Mouse (Mus musculus): ENCODE measurements around the gene Rnaseh2a. TPM values are rescaled to one million over a fixed set of nuclear protein-coding genes. Genes with fewer than 3 reads are reported as not detected.

The Rnaseh2a gene
- polyA plus RNA-seq (2014; fragmentation: Illumina TruSeq; extraction: RNeasy Lipid Tissue Mini Kit (QIAGEN cat#74804); ENCODE audit: low replicate concordance): 1.1 TPM

DNA sequence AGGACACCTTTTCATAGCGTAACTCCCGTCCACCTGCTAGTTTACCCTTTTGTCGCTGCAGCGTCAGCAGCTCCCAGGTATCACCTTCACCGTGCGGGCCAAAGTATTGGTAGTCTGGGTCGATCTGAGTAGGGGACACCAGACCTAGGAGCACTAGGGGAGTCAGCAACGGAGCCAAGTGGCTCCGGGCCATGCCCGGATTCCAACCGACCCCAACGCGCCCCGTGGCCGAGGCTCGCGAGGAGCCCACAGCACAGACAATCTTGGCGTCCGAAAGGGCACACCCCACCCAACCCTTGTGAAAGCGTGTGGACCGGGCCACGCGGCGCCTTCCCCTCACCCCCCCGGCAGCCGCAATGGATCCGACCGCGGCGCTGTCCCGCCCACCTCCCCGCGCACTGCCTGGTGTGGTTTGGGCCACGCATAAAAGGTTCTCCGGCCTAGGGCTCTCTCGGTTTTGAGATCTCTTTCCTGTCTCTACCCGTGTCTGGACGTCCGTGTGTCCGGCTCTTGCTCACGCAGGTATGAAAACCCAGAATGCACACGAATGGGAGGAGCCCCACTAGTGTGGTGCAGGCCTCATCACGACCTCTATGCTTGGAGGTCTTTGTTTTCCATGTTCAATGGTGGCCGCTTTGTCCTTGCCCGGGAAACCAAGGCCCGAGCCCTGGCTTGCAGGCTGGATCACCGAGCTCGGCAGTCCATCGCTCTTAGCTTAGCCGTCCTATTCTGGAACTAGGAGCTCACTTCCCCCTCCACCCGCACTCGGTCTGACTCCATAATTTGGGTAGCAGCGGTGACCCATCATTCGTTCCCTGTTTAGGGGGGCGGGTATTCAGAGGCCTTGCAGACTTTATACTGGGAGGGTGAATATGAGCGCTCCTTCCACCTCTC, at the start of gene Rnaseh2a, which contains the start of the genes Gm49661 and Prdx2:
Gene Rnaseh2a (minus strand): TSS at position 527 of the 894 bp plus-strand sequence.
Gene Gm49661 (minus strand): TSS at position 193 of the 894 bp plus-strand sequence.
Gene Prdx2 (plus strand): TSS at position 347 of the 894 bp plus-strand sequence.

DNA sequence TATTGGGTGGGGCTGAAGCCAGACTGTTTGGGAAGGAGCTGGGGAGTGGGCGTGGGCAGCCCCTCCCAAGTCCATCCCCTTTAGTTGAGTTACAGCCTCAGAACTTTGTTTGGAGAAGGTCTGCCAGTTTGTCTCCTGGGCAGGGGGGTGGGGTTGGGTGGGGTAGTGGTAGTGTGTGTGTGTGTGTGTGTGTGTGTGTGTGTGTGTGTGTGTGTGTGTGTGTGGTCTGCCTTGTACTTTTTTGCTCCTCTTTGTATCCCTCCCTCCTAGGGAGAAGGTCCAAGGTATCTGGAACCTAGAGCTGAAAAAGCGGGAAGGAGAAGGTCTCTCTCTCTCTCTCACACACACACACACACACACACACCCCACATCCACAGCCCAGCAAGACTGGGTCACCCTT, 44.9 kb upstream of the Rnaseh2a start, which contains the start of gene Best2:
Gene Best2 (minus strand): TSS at position 101 of the 400 bp plus-strand sequence.

GRCm38 (mm10) chr8:84990349-84990748, 20.8 kb upstream of the Rnaseh2a start, which contains the start of gene Hook2:
Gene Hook2, plus strand, starts transcription at chr8:84990603.

GRCm38 (mm10) chr8:84978248-84978940, 8.8 kb upstream of the Rnaseh2a start, which contains the start of gene Junb:
Gene Junb, minus strand, starts transcription at chr8:84978718.

DNA sequence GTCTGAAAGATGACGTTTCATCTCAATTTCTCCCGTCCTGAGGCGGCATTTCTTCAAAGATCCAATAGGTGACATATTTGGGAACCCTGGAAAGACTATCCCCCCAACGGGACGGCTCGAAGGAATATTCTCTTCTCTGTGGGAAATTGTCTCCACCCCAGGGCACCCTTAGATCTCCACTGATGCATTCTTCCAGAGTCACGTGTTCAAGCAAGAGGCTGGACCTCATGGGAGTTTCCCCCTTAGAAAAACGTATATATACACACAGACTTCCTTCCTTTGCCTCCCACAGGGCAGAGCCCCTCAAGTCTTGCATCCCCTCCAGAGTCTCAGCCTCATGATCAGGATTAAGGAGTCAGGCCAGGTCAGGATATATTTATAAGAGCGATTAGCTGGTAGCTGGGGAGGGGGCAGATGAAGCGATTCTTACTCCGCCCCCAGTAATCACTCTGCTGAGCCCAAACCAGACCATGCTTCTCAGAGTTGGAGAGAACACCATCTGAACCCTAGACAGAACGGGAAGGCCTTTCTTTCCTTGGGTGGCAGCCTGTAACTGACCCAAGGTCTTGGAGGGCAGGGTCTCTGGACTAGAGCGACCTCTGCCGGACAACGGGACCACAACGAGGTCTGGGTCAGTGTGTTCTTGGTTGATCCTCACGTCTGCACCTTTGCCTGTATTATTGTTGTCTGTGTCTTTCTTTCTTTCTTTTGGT, 22.9 kb downstream of the Rnaseh2a start, which contains the start of gene Rtbdn:
Gene Rtbdn (plus strand): TSS at position 464 of the 713 bp plus-strand sequence.

GRCm38 (mm10) chr8:84936962-84937546, 32.5 kb downstream of the Rnaseh2a start, which contains the start of gene Mast1:
Gene Mast1, minus strand, starts transcription at chr8:84937359.

GRCm38 (mm10) chr8:84908421-84909161, 61.0 kb downstream of the Rnaseh2a start, which contains the start of gene Dnase2a:
Gene Dnase2a, plus strand, starts transcription at chr8:84908560.

Other genes starting within 250 kb of the Rnaseh2a start
- not detected for gene G430095P16Rik, start 246.8 kb downstream of the Rnaseh2a start, polyA plus RNA-seq (2014; fragmentation: Illumina TruSeq; extraction: RNeasy Lipid Tissue Mini Kit (QIAGEN cat#74804); ENCODE audit: low replicate concordance)
- 6.2 TPM for gene Nfix, start 169.4 kb downstream of the Rnaseh2a start, polyA plus RNA-seq (2014; fragmentation: Illumina TruSeq; extraction: RNeasy Lipid Tissue Mini Kit (QIAGEN cat#74804); ENCODE audit: low replicate concordance)
- 0.89 TPM for gene Dand5, start 146.9 kb downstream of the Rnaseh2a start, polyA plus RNA-seq (2014; fragmentation: Illumina TruSeq; extraction: RNeasy Lipid Tissue Mini Kit (QIAGEN cat#74804); ENCODE audit: low replicate concordance)
- not detected for gene Gadd45gip1, start 138.2 kb downstream of the Rnaseh2a start, polyA plus RNA-seq (2014; fragmentation: Illumina TruSeq; extraction: RNeasy Lipid Tissue Mini Kit (QIAGEN cat#74804); ENCODE audit: low replicate concordance)
- gene Rad23a, start 129.1 kb downstream of the Rnaseh2a start, polyA plus RNA-seq (2014; fragmentation: Illumina TruSeq; extraction: RNeasy Lipid Tissue Mini Kit (QIAGEN cat#74804); ENCODE audit: low replicate concordance): 1.3 TPM
- gene Calr, start 122.8 kb downstream of the Rnaseh2a start, polyA plus RNA-seq (2014; fragmentation: Illumina TruSeq; extraction: RNeasy Lipid Tissue Mini Kit (QIAGEN cat#74804); ENCODE audit: low replicate concordance): 432 TPM
- gene Farsa, start 112.8 kb downstream of the Rnaseh2a start, polyA plus RNA-seq (2014; fragmentation: Illumina TruSeq; extraction: RNeasy Lipid Tissue Mini Kit (QIAGEN cat#74804); ENCODE audit: low replicate concordance): 1.9 TPM
- gene Syce2, start 97.7 kb downstream of the Rnaseh2a start, polyA plus RNA-seq (2014; fragmentation: Illumina TruSeq; extraction: RNeasy Lipid Tissue Mini Kit (QIAGEN cat#74804); ENCODE audit: low replicate concordance): 10.3 TPM
- 33.1 TPM for gene Gcdh, start 75.8 kb downstream of the Rnaseh2a start, polyA plus RNA-seq (2014; fragmentation: Illumina TruSeq; extraction: RNeasy Lipid Tissue Mini Kit (QIAGEN cat#74804); ENCODE audit: low replicate concordance)
- not detected for gene Klf1, start 67.8 kb downstream of the Rnaseh2a start, polyA plus RNA-seq (2014; fragmentation: Illumina TruSeq; extraction: RNeasy Lipid Tissue Mini Kit (QIAGEN cat#74804); ENCODE audit: low replicate concordance)
- 3.7 TPM for gene Dnase2a, start 61.2 kb downstream of the Rnaseh2a start, polyA plus RNA-seq (2014; fragmentation: Illumina TruSeq; extraction: RNeasy Lipid Tissue Mini Kit (QIAGEN cat#74804); ENCODE audit: low replicate concordance)
- not detected for gene Mast1, start 32.4 kb downstream of the Rnaseh2a start, polyA plus RNA-seq (2014; fragmentation: Illumina TruSeq; extraction: RNeasy Lipid Tissue Mini Kit (QIAGEN cat#74804); ENCODE audit: low replicate concordance)
- not detected for gene Rtbdn, start 22.8 kb downstream of the Rnaseh2a start, polyA plus RNA-seq (2014; fragmentation: Illumina TruSeq; extraction: RNeasy Lipid Tissue Mini Kit (QIAGEN cat#74804); ENCODE audit: low replicate concordance)
- gene Gm49661, start 334 bp downstream of the Rnaseh2a start, polyA plus RNA-seq (2014; fragmentation: Illumina TruSeq; extraction: RNeasy Lipid Tissue Mini Kit (QIAGEN cat#74804); ENCODE audit: low replicate concordance): not detected
- gene Prdx2, start 180 bp downstream of the Rnaseh2a start, polyA plus RNA-seq (2014; fragmentation: Illumina TruSeq; extraction: RNeasy Lipid Tissue Mini Kit (QIAGEN cat#74804); ENCODE audit: low replicate concordance): 14.6 TPM
- gene Junb, start 9.0 kb upstream of the Rnaseh2a start, polyA plus RNA-seq (2014; fragmentation: Illumina TruSeq; extraction: RNeasy Lipid Tissue Mini Kit (QIAGEN cat#74804); ENCODE audit: low replicate concordance): 1.7 TPM
- gene Hook2, start 20.8 kb upstream of the Rnaseh2a start, polyA plus RNA-seq (2014; fragmentation: Illumina TruSeq; extraction: RNeasy Lipid Tissue Mini Kit (QIAGEN cat#74804); ENCODE audit: low replicate concordance): 34.3 TPM
- gene Best2, start 44.8 kb upstream of the Rnaseh2a start, polyA plus RNA-seq (2014; fragmentation: Illumina TruSeq; extraction: RNeasy Lipid Tissue Mini Kit (QIAGEN cat#74804); ENCODE audit: low replicate concordance): not detected
- 3.8 TPM for gene Asna1, start 55.5 kb upstream of the Rnaseh2a start, polyA plus RNA-seq (2014; fragmentation: Illumina TruSeq; extraction: RNeasy Lipid Tissue Mini Kit (QIAGEN cat#74804); ENCODE audit: low replicate concordance)
- gene Trir, start 57.1 kb upstream of the Rnaseh2a start, polyA plus RNA-seq (2014; fragmentation: Illumina TruSeq; extraction: RNeasy Lipid Tissue Mini Kit (QIAGEN cat#74804); ENCODE audit: low replicate concordance): 5.6 TPM
- gene Tnpo2, start 67.1 kb upstream of the Rnaseh2a start, polyA plus RNA-seq (2014; fragmentation: Illumina TruSeq; extraction: RNeasy Lipid Tissue Mini Kit (QIAGEN cat#74804); ENCODE audit: low replicate concordance): 3.5 TPM
- 1.4 TPM for gene Fbxw9, start 90.3 kb upstream of the Rnaseh2a start, polyA plus RNA-seq (2014; fragmentation: Illumina TruSeq; extraction: RNeasy Lipid Tissue Mini Kit (QIAGEN cat#74804); ENCODE audit: low replicate concordance)
- gene Gm5741, start 98.2 kb upstream of the Rnaseh2a start, polyA plus RNA-seq (2014; fragmentation: Illumina TruSeq; extraction: RNeasy Lipid Tissue Mini Kit (QIAGEN cat#74804); ENCODE audit: low replicate concordance): not detected
- 17.0 TPM for gene Dhps, start 102.0 kb upstream of the Rnaseh2a start, polyA plus RNA-seq (2014; fragmentation: Illumina TruSeq; extraction: RNeasy Lipid Tissue Mini Kit (QIAGEN cat#74804); ENCODE audit: low replicate concordance)
- 3.7 TPM for gene Wdr83os, start 111.0 kb upstream of the Rnaseh2a start, polyA plus RNA-seq (2014; fragmentation: Illumina TruSeq; extraction: RNeasy Lipid Tissue Mini Kit (QIAGEN cat#74804); ENCODE audit: low replicate concordance)
- gene Wdr83, start 111.5 kb upstream of the Rnaseh2a start, polyA plus RNA-seq (2014; fragmentation: Illumina TruSeq; extraction: RNeasy Lipid Tissue Mini Kit (QIAGEN cat#74804); ENCODE audit: low replicate concordance): 2.0 TPM
- gene Man2b1, start 113.5 kb upstream of the Rnaseh2a start, polyA plus RNA-seq (2014; fragmentation: Illumina TruSeq; extraction: RNeasy Lipid Tissue Mini Kit (QIAGEN cat#74804); ENCODE audit: low replicate concordance): 3.0 TPM
- gene Zfp791, start 153.3 kb upstream of the Rnaseh2a start, polyA plus RNA-seq (2014; fragmentation: Illumina TruSeq; extraction: RNeasy Lipid Tissue Mini Kit (QIAGEN cat#74804); ENCODE audit: low replicate concordance): 3.0 TPM
- not detected for gene Cks1brt, start 182.2 kb upstream of the Rnaseh2a start, polyA plus RNA-seq (2014; fragmentation: Illumina TruSeq; extraction: RNeasy Lipid Tissue Mini Kit (QIAGEN cat#74804); ENCODE audit: low replicate concordance)